Mouse (Mus musculus): ENCODE measurements around the gene Olfr316.

Gene Olfr316

GRCm38 (mm10) chr11:58790053-58790452 lies 37.5 kb downstream of the Olfr316 start:
- Histone ChIP-seq H3K36me3 (ENCODE audit: control insufficient read depth, insufficient read depth, low read length, poor library complexity, severe bottlenecking) (no peaks in the 10 kb centered on the region), H3K27me3 (ENCODE audit: control insufficient read depth, insufficient read depth, low read length, poor library complexity, severe bottlenecking) (no peaks in the 10 kb centered on the region)
- DNase-seq (ENCODE audit: low read depth, low spot score): peak; percentile 73

GRCm38 (mm10) chr11:58790646-58791045 lies 38.1 kb downstream of the Olfr316 start:
- no peaks in the 10 kb centered on the region for H3K27me3 ChIP-seq (ENCODE audit: control insufficient read depth, insufficient read depth, low read length, poor library complexity, severe bottlenecking)
- H3K36me3 ChIP-seq (ENCODE audit: control insufficient read depth, insufficient read depth, low read length, poor library complexity, severe bottlenecking): no peaks in the 10 kb centered on the region
- no peak for DNase-seq (ENCODE audit: low read depth, low spot score)

- Histone ChIP-seq H3K27me3 (ENCODE audit: control insufficient read depth, insufficient read depth, low read length, poor library complexity, severe bottlenecking) (no peaks in the 10 kb centered on the region), H3K36me3 (ENCODE audit: control insufficient read depth, insufficient read depth, low read length, poor library complexity, severe bottlenecking) (no peaks in the 10 kb centered on the region)
- peak; percentile 40 for DNase-seq (ENCODE audit: low read depth, low spot score)
Measured at GRCm38 (mm10) chr11:58795856-58796255, 43.3 kb downstream of the Olfr316 start.

- H3K27me3 ChIP-seq (ENCODE audit: control insufficient read depth, insufficient read depth, low read length, poor library complexity, severe bottlenecking): no peaks in the 10 kb centered on the region
- DNase-seq (ENCODE audit: low read depth, low spot score): no peak
- no peaks in the 10 kb centered on the region for H3K36me3 ChIP-seq (ENCODE audit: control insufficient read depth, insufficient read depth, low read length, poor library complexity, severe bottlenecking)
Measured at GRCm38 (mm10) chr11:58796850-58797249, 44.3 kb downstream of the Olfr316 start.

- Histone ChIP-seq H3K36me3 (ENCODE audit: control insufficient read depth, insufficient read depth, low read length, poor library complexity, severe bottlenecking) (no peaks in the 10 kb centered on the region), H3K27me3 (ENCODE audit: control insufficient read depth, insufficient read depth, low read length, poor library complexity, severe bottlenecking) (no peaks in the 10 kb centered on the region)
- no peak for DNase-seq (ENCODE audit: low read depth, low spot score)
Measured at GRCm38 (mm10) chr11:58799747-58800146, 47.2 kb downstream of the Olfr316 start.

- DNase-seq (ENCODE audit: low read depth, low spot score): no peak
- Histone ChIP-seq H3K36me3 (ENCODE audit: control insufficient read depth, insufficient read depth, low read length, poor library complexity, severe bottlenecking) (no peaks in the 10 kb centered on the region), H3K27me3 (ENCODE audit: control insufficient read depth, insufficient read depth, low read length, poor library complexity, severe bottlenecking) (no peaks in the 10 kb centered on the region)
Measured at GRCm38 (mm10) chr11:58801558-58802228, 49.2 kb downstream of the Olfr316 start, which contains the start of gene Fam183b. Gene Fam183b (minus strand): TSS chr11:58801960.

- DNase-seq (ENCODE audit: low read depth, low spot score): no peak
Measured at GRCm38 (mm10) chr11:58803871-58804270, 51.3 kb downstream of the Olfr316 start.

GRCm38 (mm10) chr11:58804393-58804792 lies 51.9 kb downstream of the Olfr316 start:
- H3K36me3 ChIP-seq (ENCODE audit: control insufficient read depth, insufficient read depth, low read length, poor library complexity, severe bottlenecking): no peaks in the 10 kb centered on the region
- no peak for DNase-seq (ENCODE audit: low read depth, low spot score)
- H3K27me3 ChIP-seq (ENCODE audit: control insufficient read depth, insufficient read depth, low read length, poor library complexity, severe bottlenecking): no peaks in the 10 kb centered on the region

More at GRCm38 (mm10) chr11:58803871-58804270, 51.3 kb downstream of the Olfr316 start:
- no peaks in the 10 kb centered on the region for H3K27me3 ChIP-seq (ENCODE audit: control insufficient read depth, insufficient read depth, low read length, poor library complexity, severe bottlenecking)
- H3K36me3 ChIP-seq (ENCODE audit: control insufficient read depth, insufficient read depth, low read length, poor library complexity, severe bottlenecking): no peaks in the 10 kb centered on the region
